20 mouse cellular contexts compared by ENCODE assay signal in genomic region chr1:59945969-59946368, GRCm38 (mm10).
"Had no signal": no experiment of that assay in that cellular context is flagged by ENCODE, and none has a peak within 500 bp of the region (broad histone marks: within the 10 kb centered on the region; RNA-seq: fewer than 3 reads in every experiment).

No protein-coding gene starts in this region.

- H3K27me3 ChIP-seq: megakaryocyte, embryonic 14.5 days; midbrain, embryonic 12.5 days; neural tube, embryonic 13.5 days; neural tube, embryonic 15.5 days had no signal

- H3K4me3 ChIP-seq: megakaryocyte, embryonic 14.5 days; midbrain, embryonic 10.5 days; midbrain, embryonic 12.5 days; myocyte; neural tube, embryonic 13.5 days; neural tube, embryonic 15.5 days had no signal

- H3K9ac ChIP-seq: lung, embryonic 14.5 days; midbrain, embryonic 12.5 days; neural tube, embryonic 13.5 days; neural tube, embryonic 15.5 days had no signal

- DNase-seq: lung, adult 18-20 months; lung, embryonic 14.5 days; lung, postnatal 10 days; lung, postnatal 4 days; midbrain, embryonic 14.5 days; retina, postnatal 1 day; right cerebral cortex, adult 18-20 months; right cerebral cortex, postnatal 25 days; right cerebral cortex, postnatal 4 days; spleen, adult 18-20 months; thymus, adult 18-20 months; thymus, postnatal 25 days; thymus, postnatal 4 days had no signal

- H3K27ac ChIP-seq: midbrain, embryonic 10.5 days; midbrain, embryonic 12.5 days; neural tube, embryonic 13.5 days; neural tube, embryonic 15.5 days had no signal

- H3K36me3 ChIP-seq: neural tube, embryonic 15.5 days had no signal

- H3K9me3 ChIP-seq: megakaryocyte, embryonic 14.5 days; midbrain, embryonic 12.5 days; neural tube, embryonic 13.5 days; neural tube, embryonic 15.5 days had no signal

- H3K4me2 ChIP-seq: lung, embryonic 14.5 days; midbrain, embryonic 12.5 days; neural tube, embryonic 13.5 days; neural tube, embryonic 15.5 days had no signal

- ATAC-seq: midbrain, embryonic 16.5 days had no signal
